Mouse (Mus musculus): ENCODE data around the gene Olfr878. TPM values are rescaled to one million over a fixed set of nuclear protein-coding genes. Genes with fewer than 3 reads are reported as not detected.

Gene Olfr878
- total RNA-seq (2012; rRNA removed) (not detected in 2 replicates), total RNA-seq (2014; rRNA removed) (not detected in 2 replicates), polyA plus RNA-seq (2012; ENCODE audit: insufficient read length, low read depth) (not detected in 2 replicates)

- Histone ChIP-seq H3K79me2 (replicated peaks; ENCODE audit: control insufficient read depth, extremely low read depth, insufficient read depth, poor library complexity, severe bottlenecking) (no peaks in the 10 kb centered on the region), H3K9ac (ENCODE audit: insufficient read depth, low read depth) (no peak within 1 kb of the TSS), H3K27ac (ENCODE audit: insufficient read depth, low read depth) (no peak within 1 kb of the TSS), H3K4me3 (replicated peaks in 1 of 3; ENCODE audit: low read depth in 2 of 3, low read length in 2 of 3, poor library complexity in 1 of 3) (no peak within 1 kb of the TSS), H3K36me3 (replicated peaks in 1 of 2; ENCODE audit: control insufficient read depth in 1 of 2, insufficient read depth in 1 of 2, low read length in 1 of 2) (no peaks in the 10 kb centered on the region), H3K4me2 (ENCODE audit: insufficient read depth, low read depth, poor library complexity, severe bottlenecking) (no peak within 1 kb of the TSS), H3K27me3 (replicated peaks) (no peaks in the 10 kb centered on the region), H3K4me1 (ENCODE audit: control insufficient read depth in 1 of 2, insufficient read depth in 2 of 2) (no peaks in the 10 kb centered on the region), H3K9me3 (replicated peaks; ENCODE audit: low read length) (no peaks in the 10 kb centered on the region)
- no peak for DNase-seq (ENCODE audit: extremely low read depth)
- dilution Hi-C loops (cut with MboI; ENCODE audit: extremely low pct_ligation_motif_present, extremely low pct_unique_long_range_greater_than_20kb, low sequenced_read_pairs) (no loop called here), in situ Hi-C loops (cut with MboI; ENCODE audit: low pct_ligation_motif_present, low pct_unique_long_range_greater_than_20kb, low sequenced_read_pairs) (no loop called here)
- TF ChIP-seq HCFC1 (IDR thresholded peaks at IDR 0.05; ENCODE audit: low read depth, low read length): no peak
- TF ChIP-seq JUN (IDR thresholded peaks at IDR 0.05; ENCODE audit: insufficient read depth, low read depth, low read length): no peak
- no peak for TF ChIP-seq EP300 (IDR thresholded peaks at IDR 0.05; ENCODE audit: low read length)
- TF ChIP-seq UBTF (IDR thresholded peaks at IDR 0.05; ENCODE audit: low read depth, low read length): no peak
- TF ChIP-seq NRF1 (IDR thresholded peaks at IDR 0.05; ENCODE audit: low read depth, low read length): no peak
- TF ChIP-seq JUND (conservative IDR thresholded peaks at IDR 0.05; ENCODE audit: low read depth, low read length): no peak
Observed at GRCm38 (mm10) chr9:37917540-37917939, at the start of gene Olfr878. TSS of gene Olfr878 (plus strand) at chr9:37917840.

- H3K4me3 ChIP-seq (replicated peaks in 1 of 3; ENCODE audit: low read depth in 2 of 3, low read length in 2 of 3, poor library complexity in 1 of 3): no peak overlapping the region
- H3K9ac ChIP-seq (ENCODE audit: insufficient read depth, low read depth): no peak overlapping the region
- no peaks in the 10 kb centered on the region for H3K79me2 ChIP-seq (replicated peaks; ENCODE audit: control insufficient read depth, extremely low read depth, insufficient read depth, poor library complexity, severe bottlenecking)
- H3K4me1 ChIP-seq (ENCODE audit: control insufficient read depth in 1 of 2, insufficient read depth in 2 of 2): peaks cover 0 to 4% of the 10 kb centered on the region in 2 experiments; a peak in 1 of 4 replicates
- H3K27ac ChIP-seq (ENCODE audit: insufficient read depth, low read depth): no peak overlapping the region
- no peaks in the 10 kb centered on the region for H3K36me3 ChIP-seq (replicated peaks in 1 of 2; ENCODE audit: control insufficient read depth in 1 of 2, insufficient read depth in 1 of 2, low read length in 1 of 2)
- no peak for TF ChIP-seq NRF1 (IDR thresholded peaks at IDR 0.05; ENCODE audit: low read depth, low read length)
- no peak for TF ChIP-seq CTCF (conservative IDR thresholded peaks at IDR 0.05 in 1 of 2, IDR thresholded peaks at IDR 0.05 in 1 of 2; ENCODE audit: low read depth in 2 of 2, low read length in 2 of 2)
- TF ChIP-seq CHD1 (IDR thresholded peaks at IDR 0.05; ENCODE audit: low read depth, low read length): no peak
- TF ChIP-seq TCF12 (IDR thresholded peaks at IDR 0.05; ENCODE audit: low read depth, low read length): no peak
- TF ChIP-seq JUN (IDR thresholded peaks at IDR 0.05; ENCODE audit: insufficient read depth, low read depth, low read length): no peak
- TF ChIP-seq MAFK (IDR thresholded peaks at IDR 0.05; ENCODE audit: insufficient replicate concordance, low read length): no peak
- TF ChIP-seq POLR2A (IDR thresholded peaks at IDR 0.05; ENCODE audit: low read depth, low read length): no peak
- no peak for TF ChIP-seq JUND (conservative IDR thresholded peaks at IDR 0.05; ENCODE audit: low read depth, low read length)
- no peak for TF ChIP-seq SMC3 (IDR thresholded peaks at IDR 0.05; ENCODE audit: low read depth, low read length)
- TF ChIP-seq HCFC1 (IDR thresholded peaks at IDR 0.05; ENCODE audit: low read depth, low read length): no peak
- no peak for TF ChIP-seq KAT2A (IDR thresholded peaks at IDR 0.05; ENCODE audit: insufficient replicate concordance, low read length)
- no peak for TF ChIP-seq E2F4 (IDR thresholded peaks at IDR 0.05; ENCODE audit: insufficient replicate concordance, low read depth, low read length)
- TF ChIP-seq ZC3H11A (IDR thresholded peaks at IDR 0.05; ENCODE audit: low read depth, low read length): no peak
- in situ Hi-C loops (cut with MboI; ENCODE audit: low pct_ligation_motif_present, low pct_unique_long_range_greater_than_20kb, low sequenced_read_pairs) (no loop called here), dilution Hi-C loops (cut with MboI; ENCODE audit: extremely low pct_ligation_motif_present, extremely low pct_unique_long_range_greater_than_20kb, low sequenced_read_pairs) (no loop called here)
- H3K4me2 ChIP-seq (ENCODE audit: insufficient read depth, low read depth, poor library complexity, severe bottlenecking): no peak overlapping the region
- H3K27me3 ChIP-seq (replicated peaks): no peaks in the 10 kb centered on the region
- DNase-seq (ENCODE audit: extremely low read depth): no peak
- no peaks in the 10 kb centered on the region for H3K9me3 ChIP-seq (replicated peaks; ENCODE audit: low read length)
Observed at GRCm38 (mm10) chr9:37870246-37870645, 47.4 kb upstream of the Olfr878 start.
